Mouse (Mus musculus) adrenal gland, adult 2 months (tissue): ENCODE measurements at regions not wholly inside any gene's neighbourhood (a gene's known extent, or its start where the extent isn't known, plus 50 kb on each side); places are given as distances from the start of the nearest gene placed in this dataset.

Experiments used
- DNase-seq: peaks from one replicate; pipeline ENCODE4 v3.0.0; 2021

GRCm38 (mm10) chr10:41018888-41019287, 53.2 kb downstream of the Gpr6 start:
- DNase-seq, result no peak

- no peak for DNase-seq
Measured at GRCm38 (mm10) chr10:41016547-41016946, 55.5 kb downstream of the Gpr6 start.

- DNase-seq, result peak; percentile 67
Measured at GRCm38 (mm10) chr10:41015654-41016053, 56.4 kb downstream of the Gpr6 start.

GRCm38 (mm10) chr10:41010585-41010984, 61.5 kb downstream of the Gpr6 start:
- DNase-seq, result no peak

- no peak for DNase-seq
Measured at GRCm38 (mm10) chr10:41007866-41008265, 64.2 kb downstream of the Gpr6 start.

GRCm38 (mm10) chr10:41006634-41007033, 65.5 kb downstream of the Gpr6 start:
- no peak for DNase-seq

GRCm38 (mm10) chr10:41005776-41006175, 66.3 kb downstream of the Gpr6 start:
- no peak for DNase-seq

- DNase-seq, result no peak
Measured at GRCm38 (mm10) chr10:41004753-41005152, 67.3 kb downstream of the Gpr6 start.

GRCm38 (mm10) chr10:41004044-41004689, 67.9 kb downstream of the Gpr6 start:
- DNase-seq, result peak; percentile 72

GRCm38 (mm10) chr10:41003197-41003596, 68.9 kb downstream of the Gpr6 start:
- DNase-seq, result no peak

- no peak for DNase-seq
Measured at GRCm38 (mm10) chr10:41000965-41001364, 71.1 kb downstream of the Gpr6 start.

- no peak for DNase-seq
Measured at GRCm38 (mm10) chr10:40999486-40999885, 72.6 kb downstream of the Gpr6 start.

- DNase-seq, result no peak
Measured at GRCm38 (mm10) chr10:40998799-40999198, 73.3 kb downstream of the Gpr6 start.

GRCm38 (mm10) chr10:40998330-40998729, 73.8 kb downstream of the Gpr6 start:
- DNase-seq, result no peak

GRCm38 (mm10) chr10:40997606-40998005, 74.5 kb downstream of the Gpr6 start:
- no peak for DNase-seq
